Mouse (Mus musculus) midbrain, embryonic 16.5 days (tissue): ENCODE results near the gene Mafk. TPM values are rescaled to one million over a fixed set of nuclear protein-coding genes. Genes with fewer than 3 reads are reported as not detected.

Source experiments
- ATAC-seq: fragments of 200-750 bp; cut with Nextera tagmentation; 2 replicates; pipeline ENCODE4 v1.8.0; 2017; ENCODE audit warnings: moderate TSS enrichment
- H3K27ac ChIP-seq: fragments of 300-500 bp; sonication (generic); 2 replicates; pipeline ENCODE4 v1.5.1; 2014; ENCODE audit warnings: mild to moderate bottlenecking, low read length, mixed read lengths
- H3K27me3 ChIP-seq: fragments of 300-500 bp; sonication (generic); 2 replicates; pipeline ENCODE4 v1.6.1; 2014; ENCODE audit warnings: low read depth, low read length, mixed read lengths; ENCODE audit not compliant: control insufficient read depth, insufficient read depth
- H3K36me3 ChIP-seq: fragments of 300-500 bp; sonication (generic); 2 replicates; pipeline ENCODE4 v1.6.1; 2014; ENCODE audit warnings: mild to moderate bottlenecking, low read length, moderate library complexity, mixed read lengths; ENCODE audit not compliant: control insufficient read depth, insufficient read depth
- H3K4me1 ChIP-seq: fragments of 300-500 bp; sonication (generic); 2 replicates; pipeline ENCODE4 v1.6.1; 2014; ENCODE audit warnings: mild to moderate bottlenecking, low read length, mixed read lengths; ENCODE audit not compliant: control insufficient read depth, insufficient read depth
- H3K4me2 ChIP-seq: fragments of 300-500 bp; sonication (generic); 2 replicates; pipeline ENCODE4 v1.6.1; 2014; ENCODE audit warnings: mild to moderate bottlenecking, low read length, mixed read lengths
- H3K4me3 ChIP-seq: fragments of 300-500 bp; sonication (generic); 2 replicates; pipeline ENCODE4 v1.5.1; 2014; ENCODE audit warnings: low read depth, mild to moderate bottlenecking, low read length, moderate library complexity, mixed read lengths
- H3K9ac ChIP-seq: fragments of 300-500 bp; sonication (generic); 2 replicates; pipeline ENCODE4 v1.6.1; 2014; ENCODE audit warnings: low read depth, low read length, mixed read lengths
- H3K9me3 ChIP-seq: fragments of 300-500 bp; sonication (generic); replicated peaks from 2 replicates; pipeline ENCODE4 v1.6.1; 2014; ENCODE audit warnings: mild to moderate bottlenecking, low read length, mixed read lengths; ENCODE audit not compliant: control insufficient read depth, poor library complexity, severe bottlenecking
- WGBS: fragments of 180-500 bp; shearing (Covaris S2); extraction: QIAGEN DNeasy Blood & Tissue Kit; methylation state at CpG from one replicate; pipeline ENCODE4 v1.1.7; 2014; 5-methylcytosine and 5-hydroxymethylcytosine counted together
- polyA plus RNA-seq: library from polyadenylated mRNA; unstranded; fragments of >200 nt; fragmentation: Nextera tagmentation; extraction: Ambion mirVana; gene quantifications from 2 replicates; pipeline ENCODE4 v1.2.1, GENCODE M21; 2015

The Mafk gene
- polyA plus RNA-seq, 1 experiment from 2014 or later: 17.6 TPM

GRCm38 (mm10) chr5:139794137-139794536 is 2.8 kb downstream of the Mafk start:
- Histone ChIP-seq H3K4me1 (peaks cover 38% of the 10 kb centered on the region), H3K27me3 (no peaks in the 10 kb centered on the region), H3K36me3 (no peaks in the 10 kb centered on the region)

GRCm38 (mm10) chr5:139794938-139795337 is 3.6 kb downstream of the Mafk start:
- Histone ChIP-seq H3K9me3 (no peaks in the 10 kb centered on the region), H3K4me3 (no peak overlapping the region), H3K4me2 (no peak overlapping the region), H3K36me3 (peaks cover under 1% of the 10 kb centered on the region; the same call in 1 of the 2 replicates), H3K9ac (no peak overlapping the region), H3K27ac (no peak overlapping the region), H3K27me3 (no peaks in the 10 kb centered on the region), H3K4me1 (peaks cover 43% of the 10 kb centered on the region)
- WGBS: 78% methylated on average over 10 of the region's 10 CpGs
- ATAC-seq: no peak

More at GRCm38 (mm10) chr5:139794137-139794536, 2.8 kb downstream of the Mafk start:
- ATAC-seq: no peak
- H3K9me3 ChIP-seq: no peaks in the 10 kb centered on the region
- H3K9ac ChIP-seq: no peak overlapping the region
- no peak overlapping the region for H3K27ac ChIP-seq
- H3K4me2 ChIP-seq: no peak overlapping the region
- H3K4me3 ChIP-seq: no peak overlapping the region
- 88% methylated on average over 5 of the region's 5 CpGs for WGBS

GRCm38 (mm10) chr5:139796001-139796620 is 4.8 kb downstream of the Mafk start:
- Histone ChIP-seq H3K27me3 (no peaks in the 10 kb centered on the region), H3K9ac (no peak overlapping the region; the same call in 1 of the 2 replicates), H3K9me3 (no peaks in the 10 kb centered on the region), H3K27ac (no peak overlapping the region), H3K4me2 (no peak overlapping the region), H3K4me1 (peaks cover 43% of the 10 kb centered on the region), H3K4me3 (no peak overlapping the region), H3K36me3 (peaks cover 7% of the 10 kb centered on the region; the same call in 1 of the 2 replicates)
- ATAC-seq: no peak
- 78% methylated on average over 9 of the region's 9 CpGs for WGBS

GRCm38 (mm10) chr5:139796900-139797299 is 5.6 kb downstream of the Mafk start:
- peaks cover 42% of the 10 kb centered on the region for H3K4me1 ChIP-seq
- H3K4me3 ChIP-seq: no peak overlapping the region
- peak overlapping the region; percentile 95 for H3K27ac ChIP-seq
- peaks cover 8% of the 10 kb centered on the region; the same call in 1 of the 2 replicates for H3K36me3 ChIP-seq
- H3K4me2 ChIP-seq: peak overlapping the region; percentile 84
- peak; percentile 20; the same call in 1 of the 2 replicates for ATAC-seq
- no peaks in the 10 kb centered on the region for H3K27me3 ChIP-seq
- WGBS: 21% methylated on average over 13 of the region's 13 CpGs
- peak overlapping the region; percentile 79; the same call in 1 of the 2 replicates for H3K9ac ChIP-seq
- no peaks in the 10 kb centered on the region for H3K9me3 ChIP-seq

- H3K4me1 ChIP-seq: peaks cover 36% of the 10 kb centered on the region
- H3K9me3 ChIP-seq: no peaks in the 10 kb centered on the region
- peaks cover 8% of the 10 kb centered on the region; the same call in 1 of the 2 replicates for H3K36me3 ChIP-seq
- peak overlapping the region; percentile 79 for H3K9ac ChIP-seq
- no peaks in the 10 kb centered on the region for H3K27me3 ChIP-seq
- ATAC-seq: peak; percentile 88
- peak overlapping the region; percentile 44 for H3K4me3 ChIP-seq
- WGBS: 11% methylated on average over 11 of the region's 11 CpGs
- H3K4me2 ChIP-seq: peak overlapping the region; percentile 84
- H3K27ac ChIP-seq: peak overlapping the region; percentile 95
Measured at GRCm38 (mm10) chr5:139797473-139798167, 6.3 kb downstream of the Mafk start.

- Histone ChIP-seq H3K9ac (peak overlapping the region; percentile 79), H3K9me3 (no peaks in the 10 kb centered on the region), H3K4me3 (peak overlapping the region; percentile 44), H3K27me3 (no peaks in the 10 kb centered on the region), H3K36me3 (peaks cover 8% of the 10 kb centered on the region; the same call in 1 of the 2 replicates), H3K4me2 (peak overlapping the region; percentile 84), H3K4me1 (peaks cover 31% of the 10 kb centered on the region), H3K27ac (peak overlapping the region; percentile 95)
- peak; percentile 59 for ATAC-seq
- WGBS: 27% methylated on average over 11 of the region's 12 CpGs
Measured at GRCm38 (mm10) chr5:139798168-139798900, 7.0 kb downstream of the Mafk start.

GRCm38 (mm10) chr5:139799041-139799440 is 7.7 kb downstream of the Mafk start:
- no peak for ATAC-seq
- Histone ChIP-seq H3K36me3 (peaks cover 8% of the 10 kb centered on the region; the same call in 1 of the 2 replicates), H3K27me3 (no peaks in the 10 kb centered on the region), H3K4me3 (peak overlapping the region; percentile 44; the same call in 1 of the 2 replicates), H3K27ac (peak overlapping the region; percentile 95), H3K4me2 (peak overlapping the region; percentile 84), H3K9ac (0 out of 2 replicates have a peak overlapping the region, but pooled peaks have one; percentile 14), H3K9me3 (no peaks in the 10 kb centered on the region), H3K4me1 (peaks cover 31% of the 10 kb centered on the region)
- 91% methylated on average over 8 of the region's 9 CpGs for WGBS

- whole genome bisulfite sequencing: 90% methylated on average over 33 of the region's 33 CpGs
- no peaks in the 10 kb centered on the region for H3K9me3 ChIP-seq
- H3K27ac ChIP-seq: no peak overlapping the region
- H3K4me2 ChIP-seq: no peak overlapping the region
- no peak overlapping the region for H3K4me3 ChIP-seq
- no peak overlapping the region for H3K9ac ChIP-seq
- H3K4me1 ChIP-seq: peaks cover 31% of the 10 kb centered on the region
- H3K36me3 ChIP-seq: peaks cover 8% of the 10 kb centered on the region; the same call in 1 of the 2 replicates
- H3K27me3 ChIP-seq: no peaks in the 10 kb centered on the region
- no peak for ATAC-seq
Measured at GRCm38 (mm10) chr5:139799801-139800590, 8.7 kb downstream of the Mafk start.
